Mouse (Mus musculus) limb, embryonic 11.5 days (tissue): ENCODE measurements around the gene Adssl1. TPM values are rescaled to one million over a fixed set of nuclear protein-coding genes. Genes with fewer than 3 reads are reported as not detected.

Experiments used
- ATAC-seq: fragments of 200-750 bp; cut with Nextera tagmentation; 2 replicates; pipeline ENCODE4 v1.8.0; 2017; ENCODE audit warnings: low read depth; ENCODE audit not compliant: insufficient number of reproducible peaks, low FRiP score, low TSS enrichment
- DNase-seq: peaks from one replicate; pipeline ENCODE4 v3.0.0-alpha.2; 2015; ENCODE audit warnings: low spot score
- H3K27ac ChIP-seq: fragments of 300-500 bp; sonication (generic); replicated peaks from 2 replicates; pipeline ENCODE4 v1.5.1; 2014; ENCODE audit warnings: low read depth, mild to moderate bottlenecking, low read length
- H3K27me3 ChIP-seq: fragments of 300-500 bp; sonication (generic); 2 replicates; pipeline ENCODE4 v1.6.1; 2014; ENCODE audit warnings: mild to moderate bottlenecking, low read length, mixed read lengths; ENCODE audit not compliant: control insufficient read depth, insufficient read depth
- H3K36me3 ChIP-seq: fragments of 300-500 bp; sonication (generic); 2 replicates; pipeline ENCODE4 v1.6.1; 2014; ENCODE audit warnings: mild to moderate bottlenecking, low read length, moderate library complexity, mixed read lengths; ENCODE audit not compliant: control insufficient read depth, insufficient read depth
- H3K4me1 ChIP-seq: fragments of 300-500 bp; sonication (generic); 2 replicates; pipeline ENCODE4 v1.6.1; 2014; ENCODE audit warnings: low read length, mixed read lengths; ENCODE audit not compliant: control insufficient read depth, insufficient read depth
- H3K4me2 ChIP-seq: fragments of 300-500 bp; sonication (generic); 2 replicates; pipeline ENCODE4 v1.6.1; 2014; ENCODE audit warnings: low read depth, mild to moderate bottlenecking, moderate library complexity; ENCODE audit not compliant: severe bottlenecking
- H3K4me3 ChIP-seq: fragments of 300-500 bp; sonication (generic); 2 replicates; pipeline ENCODE4 v1.5.1; 2014; ENCODE audit warnings: low read depth, low read length
- H3K9ac ChIP-seq: fragments of 300-500 bp; sonication (generic); 2 replicates; pipeline ENCODE4 v1.6.1; 2014; ENCODE audit warnings: mild to moderate bottlenecking, low read length
- H3K9me3 ChIP-seq: fragments of 300-500 bp; sonication (generic); 2 replicates; pipeline ENCODE4 v1.6.1; 2016; ENCODE audit warnings: low read length; ENCODE audit not compliant: control insufficient read depth
- WGBS: fragments of 180-500 bp; shearing (Covaris S2); extraction: QIAGEN DNeasy Blood & Tissue Kit; methylation state at CpG from one replicate; pipeline ENCODE4 v1.1.7; 2014; 5-methylcytosine and 5-hydroxymethylcytosine counted together
- polyA plus RNA-seq: library from polyadenylated mRNA; unstranded; fragments of >200 nt; fragmentation: Nextera tagmentation; extraction: Ambion mirVana; gene quantifications from 2 replicates; pipeline ENCODE4 v1.2.1, GENCODE M21; 2014

Adssl1 gene
- polyA plus RNA-seq, 1 experiment from 2014 or later: 4.4 TPM

DNA sequence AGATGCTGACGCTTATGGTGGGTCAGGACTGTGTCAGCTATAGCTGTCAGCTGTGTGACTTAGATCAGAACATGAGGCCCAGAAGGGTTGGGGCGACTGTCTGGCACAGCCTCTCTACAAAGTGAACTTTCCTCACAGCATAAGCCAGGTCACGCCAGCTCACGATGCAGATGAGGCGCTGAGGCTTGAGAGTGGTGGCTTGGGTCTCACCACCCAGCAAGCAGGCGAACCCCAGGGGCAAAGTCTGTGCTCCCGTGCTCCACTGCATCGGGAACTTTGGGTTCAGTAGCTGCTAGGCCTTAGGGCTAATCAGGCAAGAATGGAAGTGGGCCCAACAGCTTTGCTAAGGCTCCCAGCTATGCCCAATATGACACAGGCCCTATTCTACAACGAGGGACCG is 10.8 kb upstream of the Adssl1 start:
- ATAC-seq: no peak
- H3K9me3 ChIP-seq: no peaks in the 10 kb centered on the region
- H3K4me3 ChIP-seq: no peak overlapping the region
- H3K36me3 ChIP-seq: no peaks in the 10 kb centered on the region
- no peaks in the 10 kb centered on the region for H3K27me3 ChIP-seq
- H3K9ac ChIP-seq: no peak overlapping the region
- WGBS: 86% methylated on average over 10 of the region's 10 CpGs
- H3K4me1 ChIP-seq: peaks cover 2% of the 10 kb centered on the region; the same call in 1 of the 2 replicates
- DNase-seq: no peak
- H3K4me2 ChIP-seq: no peak overlapping the region
- no peak overlapping the region for H3K27ac ChIP-seq

- no peak for ATAC-seq
- 44% methylated on average over 9 of the region's 9 CpGs for whole genome bisulfite sequencing
- Histone ChIP-seq H3K27ac (no peak overlapping the region), H3K27me3 (peaks cover 12% of the 10 kb centered on the region), H3K4me2 (no peak overlapping the region), H3K9ac (no peak overlapping the region), H3K9me3 (no peaks in the 10 kb centered on the region), H3K36me3 (no peaks in the 10 kb centered on the region), H3K4me1 (peaks cover 11% of the 10 kb centered on the region), H3K4me3 (no peak overlapping the region)
- no peak for DNase-seq
These were observed 3.2 kb upstream of the Adssl1 start for GRCm38 (mm10) chr12:112616668-112617067.

- Histone ChIP-seq H3K4me3 (no peak overlapping the region), H3K27ac (no peak overlapping the region), H3K27me3 (peaks cover 12% of the 10 kb centered on the region), H3K36me3 (no peaks in the 10 kb centered on the region), H3K4me2 (no peak overlapping the region), H3K9ac (no peak overlapping the region), H3K9me3 (no peaks in the 10 kb centered on the region), H3K4me1 (peaks cover 11% of the 10 kb centered on the region)
- ATAC-seq (no peak), DNase-seq (no peak)
- WGBS: 90% methylated on average over 11 of the region's 11 CpGs
These were observed 2.7 kb upstream of the Adssl1 start for GRCm38 (mm10) chr12:112617184-112617583.

DNA sequence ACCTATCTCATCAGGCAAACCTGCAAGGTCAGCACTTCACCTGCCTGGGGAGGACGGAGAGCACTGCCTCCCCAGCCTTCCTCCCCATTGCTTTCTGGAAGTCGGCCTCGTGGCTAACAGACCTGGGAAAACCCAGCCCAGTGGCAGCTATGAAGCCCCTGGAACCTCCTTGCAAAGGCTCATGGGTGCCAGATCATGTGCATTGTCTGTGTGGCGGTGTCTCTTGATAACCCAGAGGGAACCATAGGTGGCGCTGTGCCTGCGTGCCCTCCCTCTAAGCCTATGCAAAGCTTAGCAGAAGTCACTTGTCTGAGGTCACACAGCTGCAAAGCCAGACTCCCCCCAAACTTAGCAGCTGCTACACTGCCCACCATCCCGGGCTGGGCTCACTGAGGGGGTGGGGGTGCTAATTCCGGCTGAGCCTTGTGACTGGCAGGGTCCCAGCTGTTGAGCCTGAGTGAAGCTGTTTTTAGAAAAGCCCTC is 1.9 kb upstream of the Adssl1 start:
- H3K9ac ChIP-seq: no peak overlapping the region
- H3K4me3 ChIP-seq: no peak overlapping the region
- peaks cover 12% of the 10 kb centered on the region for H3K27me3 ChIP-seq
- peaks cover 11% of the 10 kb centered on the region for H3K4me1 ChIP-seq
- 13% methylated on average over 8 of the region's 8 CpGs for WGBS
- H3K36me3 ChIP-seq: no peaks in the 10 kb centered on the region
- ATAC-seq: peak; percentile 63
- H3K9me3 ChIP-seq: no peaks in the 10 kb centered on the region
- H3K27ac ChIP-seq: no peak overlapping the region
- no peak overlapping the region for H3K4me2 ChIP-seq
- peak; percentile 80 for DNase-seq

DNA sequence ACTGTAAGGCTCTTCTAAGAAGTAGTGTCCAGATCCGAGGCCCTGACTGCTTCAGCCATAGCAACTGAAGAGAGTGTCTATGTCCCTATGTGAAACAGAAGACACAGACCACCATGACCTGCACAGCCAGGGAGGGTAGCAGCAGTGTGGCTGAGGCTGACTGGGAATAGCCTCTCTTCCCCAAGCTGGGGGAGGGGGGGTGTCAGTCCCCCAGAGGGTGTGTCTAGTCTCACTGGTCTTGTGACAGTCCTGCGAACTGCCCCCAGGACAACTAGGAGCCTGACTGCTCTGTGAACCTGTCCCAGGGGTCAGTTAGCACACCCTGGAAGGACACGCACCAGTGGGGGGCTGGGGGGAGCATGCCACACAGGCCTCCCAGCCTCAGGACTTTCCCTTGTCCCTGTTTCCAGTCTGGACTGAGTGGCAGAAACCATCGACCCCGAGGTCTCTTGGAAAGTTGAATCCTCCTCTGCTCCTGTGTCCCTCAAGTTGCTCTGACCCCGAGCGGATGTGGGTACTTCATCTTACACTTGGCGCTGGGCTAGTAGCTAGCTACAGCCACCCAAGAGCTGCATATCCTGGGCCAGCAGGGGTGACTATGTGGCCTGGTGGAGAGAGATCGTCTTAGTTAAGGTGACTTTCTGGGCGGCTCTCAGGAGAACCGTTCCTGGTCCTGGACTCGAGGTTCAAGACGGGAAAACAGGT is 712 bp upstream of the Adssl1 start:
- Histone ChIP-seq H3K4me3 (peak overlapping the region; percentile 41), H3K27ac (no peak overlapping the region), H3K9ac (peak overlapping the region; percentile 70; the same call in 1 of the 2 replicates), H3K4me1 (peaks cover 15% of the 10 kb centered on the region), H3K27me3 (peaks cover 12% of the 10 kb centered on the region), H3K4me2 (peak overlapping the region; percentile 95), H3K36me3 (no peaks in the 10 kb centered on the region), H3K9me3 (no peaks in the 10 kb centered on the region)
- ATAC-seq (no peak), DNase-seq (peak; percentile 35)
- 22% methylated on average over 13 of the region's 13 CpGs for WGBS

DNA sequence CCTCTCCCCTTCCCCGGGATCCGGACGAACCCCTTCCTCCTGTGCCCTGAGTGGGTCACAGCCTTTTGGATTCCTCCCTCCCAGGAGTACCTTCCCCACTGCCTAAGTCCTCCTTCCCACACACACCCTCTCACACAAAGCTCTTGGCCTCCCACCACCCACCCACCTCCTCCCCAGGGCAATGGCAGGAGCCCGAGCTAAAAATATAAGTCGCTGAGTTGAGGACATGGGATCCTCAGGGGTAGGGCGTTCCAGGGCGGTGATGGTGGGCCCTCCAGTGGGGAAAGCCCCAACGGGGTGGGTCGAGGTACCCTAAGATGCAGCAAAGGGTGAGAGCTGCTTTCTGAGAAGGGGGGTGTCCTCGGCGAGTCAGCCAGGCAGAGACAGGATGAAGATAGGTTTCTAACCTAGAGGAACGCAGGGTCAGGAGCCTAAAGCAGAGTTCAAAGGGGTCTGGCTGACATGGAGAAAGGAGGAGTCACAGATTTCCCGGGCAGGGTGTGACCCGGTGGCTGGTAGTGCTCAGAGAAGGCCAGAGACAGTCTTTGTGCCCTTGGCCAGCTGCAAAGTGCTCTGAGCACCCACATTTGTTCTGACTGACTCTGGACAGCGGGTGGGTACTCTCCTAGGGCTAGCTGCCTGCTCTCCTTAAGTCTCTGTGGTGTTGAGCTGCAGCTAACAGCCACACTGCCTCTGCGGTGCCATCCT is 663 bp downstream of the Adssl1 start:
- H3K27ac ChIP-seq: no peak overlapping the region
- 9% methylated on average over 16 of the region's 16 CpGs for WGBS
- peak overlapping the region; percentile 95 for H3K4me2 ChIP-seq
- ATAC-seq (0 out of 2 replicates have a peak, but pooled peaks have one; percentile 0), DNase-seq (no peak)
- H3K36me3 ChIP-seq: no peaks in the 10 kb centered on the region
- no peak overlapping the region; the same call in 1 of the 2 replicates for H3K9ac ChIP-seq
- H3K4me1 ChIP-seq: peaks cover 15% of the 10 kb centered on the region
- H3K4me3 ChIP-seq: peak overlapping the region; percentile 41
- no peaks in the 10 kb centered on the region for H3K9me3 ChIP-seq
- peaks cover 12% of the 10 kb centered on the region for H3K27me3 ChIP-seq

- H3K4me2 ChIP-seq: no peak overlapping the region
- H3K4me3 ChIP-seq: no peak overlapping the region
- H3K36me3 ChIP-seq: no peaks in the 10 kb centered on the region
- WGBS: 88% methylated on average over 3 of the region's 3 CpGs
- H3K27me3 ChIP-seq: peaks cover 12% of the 10 kb centered on the region
- DNase-seq: no peak
- no peak overlapping the region for H3K9ac ChIP-seq
- no peaks in the 10 kb centered on the region for H3K9me3 ChIP-seq
- H3K27ac ChIP-seq: no peak overlapping the region
- H3K4me1 ChIP-seq: peaks cover 15% of the 10 kb centered on the region
- no peak for ATAC-seq
These were observed 2.1 kb downstream of the Adssl1 start for GRCm38 (mm10) chr12:112621900-112622299.

DNA sequence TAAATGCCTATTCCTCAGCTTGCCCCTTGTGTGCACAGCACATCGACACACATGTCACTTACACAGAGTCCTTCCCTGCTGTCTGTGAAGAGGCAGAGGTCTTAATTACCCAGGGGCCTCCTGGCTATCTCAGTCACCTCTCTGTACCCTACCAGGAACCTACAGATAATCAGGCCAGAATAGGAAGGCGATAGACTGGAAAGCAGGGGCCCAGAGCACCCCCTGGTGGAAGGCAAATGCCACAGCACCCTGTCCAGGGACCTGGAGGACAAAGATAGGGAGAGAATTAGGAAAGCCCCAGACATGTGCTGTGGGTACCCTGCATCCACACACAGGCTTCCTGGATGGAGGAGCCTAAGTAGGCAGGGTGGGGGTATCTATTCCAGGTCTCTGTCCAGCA is 3.9 kb downstream of the Adssl1 start:
- Histone ChIP-seq H3K9me3 (no peaks in the 10 kb centered on the region), H3K4me1 (peaks cover 16% of the 10 kb centered on the region), H3K4me2 (no peak overlapping the region), H3K27me3 (peaks cover 11% of the 10 kb centered on the region), H3K9ac (no peak overlapping the region), H3K4me3 (no peak overlapping the region), H3K27ac (no peak overlapping the region), H3K36me3 (no peaks in the 10 kb centered on the region)
- 21% methylated on average over 2 of the region's 2 CpGs for WGBS
- ATAC-seq (no peak), DNase-seq (peak; percentile 85)
